Comparison of ENCODE assay signal across 8 mouse cellular contexts in genomic region chr3:158561987-158562360, GRCm38 (mm10). TPM values are rescaled to one million over a fixed set of nuclear protein-coding genes. Genes with fewer than 3 reads are reported as not detected.
DNase-seq lines count a peak whose midpoint lies in the region; ATAC-seq and TF ChIP-seq lines count a peak whose summit lies in the region.

TSS of gene Lrrc7 (minus strand) at chr3:158562221.

- peak within 1 kb of the TSS; percentile 54 for H3K4me3 ChIP-seq in kidney, postnatal 0 days (replicated peaks; ENCODE audit: low read depth, low read length)
- peak within 1 kb of the TSS; percentile 64 for H3K4me3 ChIP-seq in cerebellum, adult 2 months (replicated peaks; ENCODE audit: insufficient read depth, low read depth, low read length)
- peak within 1 kb of the TSS; percentile 86 for H3K4me3 ChIP-seq in layer of hippocampus, adult 2 months
- H3K4me3 ChIP-seq in stomach, embryonic 15.5 days (replicated peaks), result peak within 1 kb of the TSS; percentile 66

- ATAC-seq in kidney, postnatal 0 days (replicated peaks; ENCODE audit: low FRiP score, low read depth), result peak; percentile 90
- ATAC-seq in megakaryocyte progenitor cell, adult 5-6 weeks (replicated peaks; ENCODE audit: poor library complexity), result peak; percentile 70
- ATAC-seq in stomach, embryonic 15.5 days (ENCODE audit: insufficient read depth, low FRiP score, low read depth), result peak; percentile 85
- no peak for ATAC-seq in erythroblast, adult 5-6 weeks (replicated peaks; ENCODE audit: low FRiP score, poor library complexity, severe bottlenecking)

- no peaks in the 10 kb centered on the region for H3K9me3 ChIP-seq in kidney, postnatal 0 days (replicated peaks; ENCODE audit: low read length)
- H3K9me3 ChIP-seq in stomach, embryonic 15.5 days, result no peaks in the 10 kb centered on the region

- no peak for TF ChIP-seq POLR2A in cerebellum, adult 2 months (IDR thresholded peaks at IDR 0.05; ENCODE audit: borderline replicate concordance, insufficient read depth, low read length)

- peak within 1 kb of the TSS; percentile 49 for H3K9ac ChIP-seq in kidney, postnatal 0 days (ENCODE audit: low read depth, low read length)
- peak within 1 kb of the TSS; percentile 51 for H3K9ac ChIP-seq in stomach, embryonic 15.5 days

- peaks cover 9% of the 10 kb centered on the region for H3K4me1 ChIP-seq in kidney, postnatal 0 days (replicated peaks; ENCODE audit: insufficient read depth, low read length)
- H3K4me1 ChIP-seq in cerebellum, adult 2 months (ENCODE audit: control insufficient read depth, insufficient read depth, low read length), result no peaks in the 10 kb centered on the region; the same call in 1 of the 2 replicates
- peaks cover 13% of the 10 kb centered on the region; the same call in 1 of the 2 replicates for H3K4me1 ChIP-seq in stomach, embryonic 15.5 days

- peaks cover 28% of the 10 kb centered on the region; the same call in 1 of the 2 replicates for H3K27me3 ChIP-seq in kidney, postnatal 0 days (ENCODE audit: insufficient read depth, low read length)
- no peaks in the 10 kb centered on the region for H3K27me3 ChIP-seq in cerebellum, adult 2 months (ENCODE audit: control insufficient read depth, insufficient read depth, low read length)
- peaks cover 8% of the 10 kb centered on the region for H3K27me3 ChIP-seq in stomach, embryonic 15.5 days (replicated peaks)

- no peaks in the 10 kb centered on the region for H3K36me3 ChIP-seq in kidney, postnatal 0 days (ENCODE audit: insufficient read depth, low read length)
- H3K36me3 ChIP-seq in stomach, embryonic 15.5 days, result no peaks in the 10 kb centered on the region

- WGBS in kidney, postnatal 0 days, result under 1% methylated on average over 28 of the region's 28 CpGs
- 1% methylated on average over 28 of the region's 28 CpGs for WGBS in cerebellum, adult 2 months
- WGBS in stomach, embryonic 15.5 days, result under 1% methylated on average over 28 of the region's 28 CpGs

- DNase-seq in kidney, postnatal 0 days (ENCODE audit: low spot score), result peak; percentile 39
- no peak for DNase-seq in kidney, adult 8-10 months
- peak; percentile 42 to 51 for DNase-seq in cerebellum, adult 2 months
- DNase-seq in frontal cortex, adult 2 months (ENCODE audit: extremely low spot score in 1 of 2, low spot score in 1 of 2), result peak; percentile 70 to 83
- peak; percentile 78 to 81 for DNase-seq in layer of hippocampus, adult 2 months (ENCODE audit: low spot score in 2 of 2)

- H3K4me2 ChIP-seq in kidney, postnatal 0 days (ENCODE audit: low read length), result peak within 1 kb of the TSS; percentile 98
- H3K4me2 ChIP-seq in stomach, embryonic 15.5 days, result peak within 1 kb of the TSS; percentile 99

- peak; percentile 53 for TF ChIP-seq CTCF in kidney, postnatal 0 days (IDR thresholded peaks at IDR 0.05; ENCODE audit: low read depth)
- no peak for TF ChIP-seq CTCF in cerebellum, adult 2 months (IDR thresholded peaks at IDR 0.05; ENCODE audit: borderline replicate concordance, insufficient read depth, low read depth, low read length)
- peak; percentile 87 for TF ChIP-seq CTCF in layer of hippocampus, adult 2 months (conservative IDR thresholded peaks at IDR 0.05)

- no peak within 1 kb of the TSS for H3K27ac ChIP-seq in kidney, postnatal 0 days
- H3K27ac ChIP-seq in cerebellum, adult 2 months (ENCODE audit: insufficient read depth, low read length), result no peak within 1 kb of the TSS
- H3K27ac ChIP-seq in layer of hippocampus, adult 2 months, result peak within 1 kb of the TSS; percentile 99
- peak within 1 kb of the TSS; percentile 40 for H3K27ac ChIP-seq in stomach, embryonic 15.5 days

RNA-seq across cellular contexts. Expression of gene Lrrc7, which starts in this region (rescaled TPM):
- polyA plus RNA-seq in kidney, postnatal 0 days (2015; fragmentation: Nextera tagmentation; extraction: Ambion mirVana), result 0.10 and 0.11 TPM in 2 replicates
- polyA plus RNA-seq in cerebellum, adult 2 months (2012; rRNA removed), result 1.7 and 2.0 TPM in 2 replicates
- 19.6 and 19.9 TPM in 2 replicates for polyA plus RNA-seq in frontal cortex, adult 2 months (2012; rRNA removed)
- 100 to 1,000 TPM; 119 to 126 TPM for total RNA-seq in layer of hippocampus, adult 2 months (2021)
- total RNA-seq in megakaryocyte progenitor cell, adult 5-6 weeks (2015), result not detected in 2 replicates
- total RNA-seq in megakaryocyte progenitor cell, adult 5-6 weeks (2017), result not detected in 2 replicates
- polyA plus RNA-seq in stomach, embryonic 15.5 days (2015; fragmentation: Nextera tagmentation; extraction: Ambion mirVana), result 2.2 and 2.4 TPM in 2 replicates
- total RNA-seq in erythroblast, adult 5-6 weeks (2015; ENCODE audit: low replicate concordance), result not detected in 2 replicates
- total RNA-seq in erythroblast, adult 5-6 weeks (2017; ENCODE audit: low replicate concordance), result not detected in 2 replicates

Comparison
In these comparisons a context has a peak if more than half of its experiments do, and no peak if none do; other contexts are left out.
1. RNA of gene Lrrc7 (total RNA-seq): 119 to 126 TPM in layer of hippocampus, adult 2 months; not detected in megakaryocyte progenitor cell, adult 5-6 weeks and not detected in erythroblast, adult 5-6 weeks; every median in the first group is over 100 times any median in the second.
2. Peak in DNase-seq, ATAC-seq, H3K4me3 ChIP-seq, H3K9ac ChIP-seq and H3K4me2 ChIP-seq in kidney, postnatal 0 days; RNA of the gene not detected or under 1 TPM.
3. Peak in ATAC-seq in megakaryocyte progenitor cell, adult 5-6 weeks; RNA of the gene not detected or under 1 TPM.
4. DNase-seq: peak in cerebellum, adult 2 months (2 of 2), frontal cortex, adult 2 months (2 of 2) and layer of hippocampus, adult 2 months (2 of 2); none in kidney, adult 8-10 months (0 of 2).
5. H3K27ac ChIP-seq: peak in layer of hippocampus, adult 2 months (single experiment) and stomach, embryonic 15.5 days (single experiment); none in kidney, postnatal 0 days (single experiment) and cerebellum, adult 2 months (single experiment).
6. Peak in every context shown above with its lines, with median percentiles within 50 percentile points of each other: H3K4me3 ChIP-seq.